Comparison of ENCODE assay signal across 8 mouse cellular contexts in the genomic region with DNA sequence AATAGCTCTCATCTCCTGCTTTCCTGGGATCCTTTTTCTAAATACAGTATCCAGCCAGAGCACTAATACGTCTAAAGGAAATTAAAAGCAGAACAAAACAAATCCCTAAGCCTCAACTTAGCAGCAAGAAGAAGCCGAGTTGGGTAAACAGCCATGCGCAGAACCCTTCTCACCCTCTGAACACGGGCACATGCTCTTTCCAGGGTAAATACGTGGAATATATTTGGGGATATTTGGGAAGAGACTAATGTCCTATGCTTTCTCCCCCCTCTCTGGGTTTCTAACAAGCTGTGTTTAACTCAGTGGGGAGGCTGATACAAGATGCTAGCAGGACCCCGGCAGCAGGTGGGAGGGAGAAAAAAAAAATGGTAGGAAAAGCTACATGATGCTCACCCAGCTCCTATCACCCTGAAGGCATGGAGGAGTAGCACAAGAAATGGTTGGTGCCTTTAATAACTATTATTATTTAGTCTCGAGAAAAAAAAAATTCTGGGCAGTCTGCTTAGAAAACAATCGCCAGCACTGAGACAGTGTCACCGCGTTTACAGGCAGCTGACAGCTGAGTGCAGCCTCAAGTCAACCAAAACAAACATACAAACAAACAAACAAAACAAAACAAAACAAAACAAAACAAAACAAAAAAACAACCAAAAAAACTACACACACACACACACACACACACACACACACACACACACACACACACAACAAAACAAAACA.
DNase-seq lines count a peak whose midpoint lies in the region; ATAC-seq lines count a peak whose summit lies in the region.

No protein-coding gene starts in this region.

- no peak overlapping the region for H3K9ac ChIP-seq in stomach, embryonic 15.5 days

- H3K9me3 ChIP-seq in heart, embryonic 10.5 days = no peaks in the 10 kb centered on the region
- no peaks in the 10 kb centered on the region for H3K9me3 ChIP-seq in limb, embryonic 10.5 days (replicated peaks)
- H3K9me3 ChIP-seq in stomach, embryonic 15.5 days = no peaks in the 10 kb centered on the region

- ATAC-seq in stomach, embryonic 15.5 days (ENCODE audit: insufficient read depth, low FRiP score, low read depth) = no peak

- 64% methylated on average over 10 of the region's 10 CpGs for WGBS in heart, embryonic 10.5 days
- WGBS in limb, embryonic 10.5 days = 68% methylated on average over 10 of the region's 10 CpGs
- WGBS in stomach, embryonic 15.5 days = 54% methylated on average over 10 of the region's 10 CpGs

- H3K27me3 ChIP-seq in heart, embryonic 10.5 days (ENCODE audit: insufficient read depth, poor library complexity, severe bottlenecking) = no peaks in the 10 kb centered on the region
- no peaks in the 10 kb centered on the region; the same call in 1 of the 2 replicates for H3K27me3 ChIP-seq in limb, embryonic 10.5 days (ENCODE audit: low read depth, poor library complexity, severe bottlenecking)
- H3K27me3 ChIP-seq in stomach, embryonic 15.5 days (replicated peaks) = no peaks in the 10 kb centered on the region

- peak overlapping the region; percentile 43; the same call in 1 of the 2 replicates for H3K4me3 ChIP-seq in heart, embryonic 10.5 days
- peak overlapping the region; percentile 23 for H3K4me3 ChIP-seq in limb, embryonic 10.5 days
- H3K4me3 ChIP-seq in stomach, embryonic 15.5 days (replicated peaks) = peak overlapping the region; percentile 23

- no peaks in the 10 kb centered on the region for H3K36me3 ChIP-seq in heart, embryonic 10.5 days
- no peaks in the 10 kb centered on the region for H3K36me3 ChIP-seq in limb, embryonic 10.5 days
- no peaks in the 10 kb centered on the region for H3K36me3 ChIP-seq in stomach, embryonic 15.5 days

- H3K4me2 ChIP-seq in stomach, embryonic 15.5 days = peak overlapping the region; percentile 46

- no peak for DNase-seq in heart, embryonic 10.5 days (ENCODE audit: low spot score)
- DNase-seq in heart, postnatal 4 days = no peak
- DNase-seq in right cerebral cortex, adult 18-20 months = peak; percentile 25
- no peak for DNase-seq in right cerebral cortex, postnatal 14 days
- no peak for DNase-seq in limb, embryonic 10.5 days (ENCODE audit: low spot score)
- no peak for DNase-seq in Muller cell, postnatal 12 days (ENCODE audit: inconsistent ontology term)
- no peak for DNase-seq in urinary bladder, postnatal 10 days (ENCODE audit: low spot score)

- no peak overlapping the region for H3K27ac ChIP-seq in heart, embryonic 10.5 days
- H3K27ac ChIP-seq in limb, embryonic 10.5 days = no peak overlapping the region
- no peak overlapping the region for H3K27ac ChIP-seq in stomach, embryonic 15.5 days

- H3K4me1 ChIP-seq in heart, embryonic 10.5 days = no peaks in the 10 kb centered on the region
- peaks cover 5% of the 10 kb centered on the region; the same call in 1 of the 2 replicates for H3K4me1 ChIP-seq in limb, embryonic 10.5 days
- 0 out of 2 replicates have a peak, but pooled peaks cover 4% of the 10 kb centered on the region for H3K4me1 ChIP-seq in stomach, embryonic 15.5 days
